Mouse (Mus musculus): ENCODE measurements around the gene Ctla4. TPM values are rescaled to one million over a fixed set of nuclear protein-coding genes. Genes with fewer than 3 reads are reported as not detected.

The Ctla4 gene
- polyA plus RNA-seq, 1 experiment: not detected

DNA sequence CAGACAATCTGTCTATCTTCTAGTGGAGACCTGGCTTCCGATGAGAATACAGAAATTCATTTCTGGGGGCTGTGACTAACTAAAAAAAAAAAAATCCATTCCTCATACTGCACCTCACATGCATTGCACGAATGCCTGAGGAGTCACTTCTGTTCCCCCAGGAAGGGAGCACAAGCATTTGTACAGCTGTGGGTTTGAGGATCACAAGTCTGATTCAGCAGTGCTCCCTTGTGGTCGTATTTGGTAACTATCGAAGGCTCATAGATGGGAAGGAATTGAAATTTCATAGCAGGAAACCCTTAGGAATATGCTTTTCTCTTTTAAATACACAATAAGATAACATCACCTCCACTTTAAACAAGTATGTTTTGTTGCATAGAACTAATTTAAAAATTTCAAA is 74.3 kb downstream of the Ctla4 start:
- no peak for DNase-seq (ENCODE audit: low read depth)

DNA sequence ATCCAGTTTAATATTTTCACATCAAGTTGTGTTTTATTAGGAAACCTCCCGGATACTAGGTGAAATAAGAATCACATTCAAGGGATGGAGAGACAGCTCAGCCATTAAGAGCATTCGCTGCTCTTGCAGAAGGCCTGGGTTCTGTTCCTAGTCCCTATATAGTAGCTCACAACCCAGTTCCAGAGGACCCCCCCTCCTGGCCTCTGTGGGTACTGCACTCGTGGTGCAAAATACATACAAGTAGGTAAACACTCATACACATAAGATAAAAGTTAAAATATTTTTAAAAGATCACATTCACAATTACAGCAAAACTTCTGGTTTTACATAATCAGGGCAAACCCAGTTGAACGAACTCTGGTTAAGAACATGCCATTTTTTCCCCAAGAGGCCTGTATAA is 75.3 kb downstream of the Ctla4 start:
- DNase-seq (ENCODE audit: low read depth): no peak

Other genes with a start within 250 kb of the Ctla4 start
- gene Cd28, start 170.2 kb upstream of the Ctla4 start, polyA plus RNA-seq (2012; rRNA removed): 0.19 and 0.27 TPM in 2 replicates
- 0.15 and 0.19 TPM in 2 replicates for gene Icos, start 90.9 kb downstream of the Ctla4 start, polyA plus RNA-seq (2012; rRNA removed)

Data from gonadal fat pad, adult 2 months (tissue).